Mouse (Mus musculus) kidney, adult 10 weeks (tissue): ENCODE results near the gene Anks6. TPM values are rescaled to one million over a fixed set of nuclear protein-coding genes. Genes with fewer than 3 reads are reported as not detected.

Experiments used
- polyA plus RNA-seq: library from polyadenylated mRNA; stranded (reverse); fragments of 350-450 nt; fragmentation: Illumina TruSeq; extraction: RNeasy Lipid Tissue Mini Kit (QIAGEN cat#74804); gene quantifications from one replicate; pipeline ENCODE4 v1.2.3, GENCODE M21; 2014; ENCODE audit warnings: low read depth, low replicate concordance

The Anks6 gene
- 0.28 TPM for polyA plus RNA-seq

GRCm38 (mm10) chr4:47056791-47057509, at the start of gene Anks6:
Gene Anks6 (minus strand): TSS chr4:47057427.

GRCm38 (mm10) chr4:47091493-47092386, 34.5 kb upstream of the Anks6 start, which contains the start of gene Galnt12:
Gene Galnt12 (plus strand): TSS chr4:47091909.

GRCm38 (mm10) chr4:46991016-46991958, 65.9 kb downstream of the Anks6 start, which contains the start of gene Gabbr2:
Gene Gabbr2 (minus strand): TSS chr4:46991873.

Other genes with a start within 250 kb of the Anks6 start
- gene Gabbr2, start 65.6 kb downstream of the Anks6 start, polyA plus RNA-seq, result not detected
- gene Galnt12, start 34.5 kb upstream of the Anks6 start, polyA plus RNA-seq, result 1.5 TPM
- gene Col15a1, start 150.7 kb upstream of the Anks6 start, polyA plus RNA-seq, result 11.3 TPM